Mouse (Mus musculus) hindbrain, postnatal 0 days (tissue): Measurements from ENCODE around the gene Trpm3. TPM values are rescaled to one million over a fixed set of nuclear protein-coding genes. Genes with fewer than 3 reads are reported as not detected.

Experiments
- ATAC-seq: fragments of 200-750 bp; cut with Nextera tagmentation; 2 replicates; pipeline ENCODE4 v1.8.0; 2017; ENCODE audit warnings: mild to moderate bottlenecking, moderate TSS enrichment, moderate library complexity
- DNase-seq: peaks from one replicate; pipeline ENCODE4 v3.0.0-alpha.2; 2015; ENCODE audit warnings: low spot score
- H3K27ac ChIP-seq: fragments of 300-500 bp; sonication (generic); 2 replicates; pipeline ENCODE4 v1.5.1; 2014; ENCODE audit warnings: mild to moderate bottlenecking
- H3K27me3 ChIP-seq: fragments of 300-500 bp; sonication (generic); 2 replicates; pipeline ENCODE4 v1.6.1; 2014; ENCODE audit warnings: low read length, mixed read lengths; ENCODE audit not compliant: insufficient read depth
- H3K36me3 ChIP-seq: fragments of 300-500 bp; sonication (generic); 2 replicates; pipeline ENCODE4 v1.6.1; 2014; ENCODE audit warnings: low read length, mixed read lengths; ENCODE audit not compliant: insufficient read depth
- H3K4me1 ChIP-seq: fragments of 300-500 bp; sonication (generic); 2 replicates; pipeline ENCODE4 v1.6.1; 2014; ENCODE audit warnings: antibody characterized with exemption, low read length, mixed read lengths; ENCODE audit not compliant: insufficient read depth
- H3K4me2 ChIP-seq: fragments of 300-500 bp; sonication (generic); 2 replicates; pipeline ENCODE4 v1.6.1; 2014; ENCODE audit warnings: low read depth, mild to moderate bottlenecking, low read length, moderate library complexity, mixed read lengths
- H3K4me3 ChIP-seq: fragments of 300-500 bp; sonication (generic); 2 replicates; pipeline ENCODE4 v1.5.1; 2014; ENCODE audit warnings: low read length
- H3K9ac ChIP-seq: fragments of 300-500 bp; sonication (generic); replicated peaks from 2 replicates; pipeline ENCODE4 v1.6.1; 2014; ENCODE audit warnings: mild to moderate bottlenecking, low read length, moderate library complexity, mixed read lengths
- H3K9me3 ChIP-seq: fragments of 300-500 bp; sonication (generic); 2 replicates; pipeline ENCODE4 v1.6.1; 2016; ENCODE audit warnings: low read length, mixed read lengths
- CTCF ChIP-seq: IDR thresholded peaks from 2 replicates; pipeline ENCODE4 v1.5.1; 2016; ENCODE audit warnings: antibody characterized with exemption, control low read depth, low read depth
- WGBS: fragments of 180-500 bp; shearing (Covaris S2); extraction: QIAGEN DNeasy Blood & Tissue Kit; methylation state at CpG from one replicate; pipeline ENCODE4 v1.1.7; 2014; 5-methylcytosine and 5-hydroxymethylcytosine counted together
- polyA plus RNA-seq: library from polyadenylated mRNA; unstranded; fragments of >200 nt; fragmentation: Nextera tagmentation; extraction: Ambion mirVana; gene quantifications from 2 replicates; pipeline ENCODE4 v1.2.1, GENCODE M21; 2015
- total RNA-seq: library from RNA; depleted of rRNA; stranded (reverse); fragments of >200 nt; gene quantifications from 2 replicates; pipeline ENCODE4 v1.2.3, GENCODE M21; 2014

Trpm3 gene
- total and polyA plus RNA-seq, 2 experiments from 2014 or later: 44.1 to 63.5 TPM

DNA sequence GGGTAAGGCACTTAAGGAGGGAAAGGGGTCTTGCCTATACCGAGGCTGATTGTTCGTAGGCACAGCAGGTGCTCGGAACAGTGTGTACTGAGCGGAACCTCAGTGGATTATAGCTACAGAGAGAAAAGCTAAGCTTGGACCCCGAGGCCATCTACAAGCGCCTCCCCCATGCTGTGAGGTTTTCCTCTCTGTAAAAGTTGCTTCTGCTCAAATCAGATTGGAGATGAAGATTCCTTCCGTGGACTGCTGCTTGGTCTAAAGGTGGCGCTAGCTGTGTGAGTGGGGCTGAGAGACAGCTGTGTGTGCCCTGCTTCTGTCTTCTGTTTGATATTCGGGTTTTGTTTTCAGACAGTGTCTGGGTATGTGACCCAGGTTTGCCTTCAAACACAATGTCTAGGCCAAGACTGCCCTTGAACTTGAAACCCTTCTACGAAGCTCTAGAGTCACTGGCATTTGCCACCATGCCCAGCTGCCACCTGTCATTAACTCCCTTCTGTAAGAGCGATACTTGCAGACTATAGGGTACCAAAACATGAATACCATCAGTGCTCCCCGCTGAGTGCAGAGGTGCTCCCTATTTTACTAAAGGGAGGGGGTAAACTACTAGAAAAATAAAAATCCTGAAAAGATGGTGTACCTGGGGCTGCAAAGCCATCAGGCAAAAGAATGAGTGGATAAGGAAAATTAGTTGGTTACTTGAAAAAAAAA is 823.3 kb downstream of the Trpm3 start:
- H3K27ac ChIP-seq: no peak overlapping the region
- 44% methylated on average over 12 of the region's 12 CpGs for WGBS
- no peak for ATAC-seq

DNA sequence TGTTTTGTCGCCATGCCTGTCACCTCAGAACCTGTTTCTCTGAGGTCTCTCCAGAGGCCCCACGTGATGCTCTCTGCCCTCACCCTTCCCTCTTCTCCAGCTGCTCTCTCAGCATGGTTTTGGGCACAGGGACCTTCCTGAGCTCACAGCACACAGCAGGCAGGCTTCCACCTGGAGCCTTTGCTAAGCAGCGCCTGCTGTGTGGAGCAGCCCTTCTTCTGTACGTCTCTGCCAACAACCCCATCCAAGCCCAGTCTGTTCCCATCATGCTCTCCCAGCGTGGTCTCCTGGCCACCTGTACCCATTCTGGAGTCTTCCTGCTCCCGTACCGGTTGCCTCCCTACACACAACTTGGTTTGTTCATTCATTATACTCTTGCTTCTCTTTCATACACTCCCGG is 823.9 kb downstream of the Trpm3 start:
- ATAC-seq (no peak), DNase-seq (no peak)
- Histone ChIP-seq H3K9me3 (no peaks in the 10 kb centered on the region), H3K4me2 (no peak overlapping the region), H3K27ac (no peak overlapping the region), H3K4me3 (no peak overlapping the region), H3K4me1 (peaks cover 24% of the 10 kb centered on the region; the same call in 1 of the 2 replicates), H3K27me3 (no peaks in the 10 kb centered on the region), H3K36me3 (no peaks in the 10 kb centered on the region), H3K9ac (no peak overlapping the region)
- 45% methylated on average over 8 of the region's 8 CpGs for WGBS
- no peak for TF ChIP-seq CTCF

More for the DNA sequence above, 823.3 kb downstream of the Trpm3 start:
- H3K27me3 ChIP-seq: no peaks in the 10 kb centered on the region
- no peaks in the 10 kb centered on the region for H3K36me3 ChIP-seq
- H3K4me3 ChIP-seq: no peak overlapping the region
- TF ChIP-seq CTCF: peak; percentile 57
- peak; percentile 45 for DNase-seq
- H3K4me1 ChIP-seq: peaks cover 24% of the 10 kb centered on the region; the same call in 1 of the 2 replicates
- no peak overlapping the region for H3K9ac ChIP-seq
- no peak overlapping the region for H3K4me2 ChIP-seq
- H3K9me3 ChIP-seq: no peaks in the 10 kb centered on the region

DNA sequence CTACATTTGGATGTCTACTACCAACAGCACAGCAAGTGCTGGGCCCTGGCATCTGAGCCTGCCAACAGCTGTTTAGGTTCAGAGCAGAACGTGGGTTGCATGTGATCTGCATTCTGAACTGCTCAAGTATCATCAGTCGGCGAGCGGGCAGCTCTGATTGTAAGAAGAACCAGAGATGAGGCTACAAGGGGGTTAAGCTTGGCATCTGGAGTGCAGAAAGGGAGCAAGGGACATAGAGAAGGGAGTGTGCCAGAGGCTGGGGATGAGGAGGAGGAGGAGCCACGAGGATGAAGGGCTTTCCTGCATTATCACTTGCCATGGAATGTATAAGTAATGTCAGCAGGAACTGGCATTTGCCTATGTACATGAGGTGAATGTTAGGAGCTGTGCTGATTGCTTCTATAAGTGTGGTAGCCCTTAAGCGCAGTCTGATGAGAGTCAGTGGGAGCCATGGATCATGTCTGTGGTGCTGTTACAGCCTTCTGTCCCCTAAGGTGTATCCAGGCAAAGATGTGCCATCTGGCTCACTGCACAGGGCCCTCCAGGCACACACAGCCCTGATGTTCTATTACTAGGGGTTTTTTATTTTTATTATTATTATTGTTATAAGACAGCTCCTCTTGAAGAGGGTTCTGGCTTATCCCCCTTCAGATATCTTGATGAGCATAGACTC is 825.0 kb downstream of the Trpm3 start:
- Histone ChIP-seq H3K9ac (no peak overlapping the region), H3K27me3 (no peaks in the 10 kb centered on the region), H3K4me2 (no peak overlapping the region), H3K27ac (peak overlapping the region; percentile 45; the same call in 1 of the 2 replicates), H3K4me1 (peaks cover 18% of the 10 kb centered on the region; the same call in 1 of the 2 replicates), H3K36me3 (no peaks in the 10 kb centered on the region), H3K4me3 (no peak overlapping the region), H3K9me3 (no peaks in the 10 kb centered on the region)
- DNase-seq (peak; percentile 41), ATAC-seq (no peak; the same call in 1 of the 2 replicates)
- TF ChIP-seq CTCF: no peak
- WGBS: 51% methylated on average over 6 of the region's 6 CpGs

DNA sequence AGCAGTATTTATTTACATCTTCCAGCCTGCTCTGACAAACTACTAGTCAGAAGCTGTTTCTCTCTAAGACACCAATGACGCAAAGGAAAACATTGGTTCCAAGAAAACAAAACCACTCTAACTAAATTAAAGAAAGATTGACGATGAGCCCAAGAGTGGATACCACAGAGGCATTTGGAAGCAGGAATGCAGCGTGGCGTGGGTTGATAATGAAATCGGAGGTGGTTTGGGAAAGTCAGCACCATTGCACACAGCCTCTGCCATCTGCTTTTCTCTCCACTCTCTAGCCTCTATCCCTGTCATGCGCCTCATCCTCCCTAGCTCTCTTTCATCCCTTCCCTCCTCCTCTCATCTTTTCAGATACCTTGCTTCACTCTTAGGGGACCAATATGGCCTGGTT is 826.6 kb downstream of the Trpm3 start:
- ATAC-seq (no peak), DNase-seq (no peak)
- H3K9me3 ChIP-seq: no peaks in the 10 kb centered on the region
- no peak overlapping the region for H3K4me3 ChIP-seq
- WGBS: 63% methylated on average over 6 of the region's 6 CpGs
- peaks cover 18% of the 10 kb centered on the region; the same call in 1 of the 2 replicates for H3K4me1 ChIP-seq
- no peak overlapping the region for H3K4me2 ChIP-seq
- H3K9ac ChIP-seq: no peak overlapping the region
- no peak for TF ChIP-seq CTCF
- no peaks in the 10 kb centered on the region for H3K36me3 ChIP-seq
- no peak overlapping the region for H3K27ac ChIP-seq
- H3K27me3 ChIP-seq: no peaks in the 10 kb centered on the region

DNA sequence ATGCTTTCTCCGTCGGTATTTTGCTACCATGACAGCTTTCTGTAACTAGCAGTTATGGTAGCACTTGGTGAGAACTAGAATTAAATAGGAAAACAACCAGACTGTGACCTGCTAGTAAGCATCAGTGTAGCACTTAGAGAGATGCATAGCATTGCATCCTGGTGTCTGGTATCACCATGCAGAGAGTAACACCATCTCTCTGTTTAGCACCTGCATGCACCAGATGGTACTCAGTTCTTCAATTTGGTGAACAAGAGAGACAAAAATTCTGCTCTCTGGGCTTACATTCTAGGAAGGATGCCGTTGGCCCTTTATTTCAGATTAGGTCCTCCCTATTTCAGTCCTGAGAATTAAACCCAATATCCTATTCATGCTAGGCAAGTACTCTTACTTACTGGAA is 834.4 kb downstream of the Trpm3 start:
- Histone ChIP-seq H3K4me3 (no peak overlapping the region), H3K36me3 (no peaks in the 10 kb centered on the region), H3K4me2 (no peak overlapping the region), H3K27me3 (no peaks in the 10 kb centered on the region), H3K4me1 (0 out of 2 replicates have a peak, but pooled peaks cover 3% of the 10 kb centered on the region), H3K9ac (no peak overlapping the region), H3K9me3 (no peaks in the 10 kb centered on the region), H3K27ac (no peak overlapping the region)
- no peak for DNase-seq
- WGBS: 89% methylated on average over 3 of the region's 3 CpGs
- no peak for ATAC-seq
- TF ChIP-seq CTCF: no peak

DNA sequence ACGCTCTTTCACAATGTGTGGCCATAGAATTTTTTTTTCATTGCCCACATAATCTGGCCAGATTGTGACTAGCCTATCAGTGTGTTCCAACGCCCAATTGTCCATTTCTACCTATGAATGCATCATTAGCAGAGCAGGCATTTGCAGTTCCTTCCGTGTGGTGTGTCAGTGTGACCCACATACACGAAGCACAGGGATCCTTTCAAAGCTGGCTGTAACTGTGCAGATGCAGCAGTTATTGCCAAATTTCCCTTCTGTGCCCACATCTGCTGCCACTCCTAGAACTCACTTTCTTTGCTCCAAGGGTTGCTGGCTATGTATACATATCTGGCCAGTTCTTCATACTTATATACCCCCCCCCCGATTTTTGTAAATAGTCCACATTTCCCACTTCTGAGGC is 834.9 kb downstream of the Trpm3 start:
- Histone ChIP-seq H3K4me3 (no peak overlapping the region), H3K9ac (no peak overlapping the region), H3K4me1 (0 out of 2 replicates have a peak, but pooled peaks cover 3% of the 10 kb centered on the region), H3K4me2 (no peak overlapping the region), H3K36me3 (no peaks in the 10 kb centered on the region), H3K27ac (no peak overlapping the region), H3K9me3 (no peaks in the 10 kb centered on the region), H3K27me3 (no peaks in the 10 kb centered on the region)
- DNase-seq (no peak), ATAC-seq (no peak)
- no peak for TF ChIP-seq CTCF
- WGBS: 85% methylated on average over 5 of the region's 5 CpGs
